Mouse (Mus musculus): ENCODE data around the gene Cyp24a1.
"Not testable (repeated sequence)": the region's sequence is repeated elsewhere in the genome, so short reads cannot be mapped to it uniquely, and the experiment has no call there.

Cyp24a1 gene

DNA sequence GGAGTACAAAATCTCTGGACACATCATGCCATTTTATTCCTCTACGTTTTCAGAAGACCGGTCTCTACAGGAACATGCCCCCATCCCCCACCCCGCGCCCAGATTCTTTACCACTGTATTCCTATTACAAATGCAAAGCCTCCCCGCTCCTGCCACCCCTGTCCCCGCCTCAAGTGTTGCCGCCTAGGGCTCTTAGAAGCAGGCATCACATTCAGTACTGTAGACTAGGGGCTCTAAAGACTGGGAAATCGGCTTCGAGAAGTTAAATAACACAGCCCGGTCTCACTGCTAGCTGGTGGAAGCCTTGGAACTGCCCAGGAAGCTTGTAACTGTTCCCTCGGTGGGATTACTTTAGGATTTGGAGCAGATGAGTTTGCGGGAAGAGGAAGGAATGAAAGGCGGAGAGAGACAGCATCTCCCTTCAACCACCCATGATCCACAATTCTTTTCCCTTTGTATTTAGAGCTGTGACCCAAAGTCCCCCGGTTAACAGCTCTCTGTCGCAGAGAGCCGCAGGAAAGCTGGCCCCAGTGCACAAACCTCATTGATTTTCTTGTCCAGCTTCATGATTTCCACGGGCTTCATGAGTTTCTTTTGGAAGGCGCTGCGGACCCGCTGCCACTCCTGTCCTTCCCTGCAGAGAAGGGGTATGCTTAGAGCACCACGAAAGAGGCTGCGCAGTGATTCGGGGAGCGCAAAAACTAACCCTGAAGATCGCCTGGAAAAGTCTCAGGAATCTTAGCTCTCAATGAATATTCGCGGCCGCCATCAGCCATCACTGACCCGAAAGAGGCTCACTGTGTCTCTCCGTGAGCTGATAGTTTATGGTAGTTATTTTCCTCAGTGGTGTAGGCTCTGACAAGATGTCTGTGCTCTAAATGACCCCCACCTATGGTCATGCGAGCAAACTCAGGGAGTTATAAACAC, 1.9 kb downstream of the Cyp24a1 start:
- DNase-seq: peak; percentile 27

DNA sequence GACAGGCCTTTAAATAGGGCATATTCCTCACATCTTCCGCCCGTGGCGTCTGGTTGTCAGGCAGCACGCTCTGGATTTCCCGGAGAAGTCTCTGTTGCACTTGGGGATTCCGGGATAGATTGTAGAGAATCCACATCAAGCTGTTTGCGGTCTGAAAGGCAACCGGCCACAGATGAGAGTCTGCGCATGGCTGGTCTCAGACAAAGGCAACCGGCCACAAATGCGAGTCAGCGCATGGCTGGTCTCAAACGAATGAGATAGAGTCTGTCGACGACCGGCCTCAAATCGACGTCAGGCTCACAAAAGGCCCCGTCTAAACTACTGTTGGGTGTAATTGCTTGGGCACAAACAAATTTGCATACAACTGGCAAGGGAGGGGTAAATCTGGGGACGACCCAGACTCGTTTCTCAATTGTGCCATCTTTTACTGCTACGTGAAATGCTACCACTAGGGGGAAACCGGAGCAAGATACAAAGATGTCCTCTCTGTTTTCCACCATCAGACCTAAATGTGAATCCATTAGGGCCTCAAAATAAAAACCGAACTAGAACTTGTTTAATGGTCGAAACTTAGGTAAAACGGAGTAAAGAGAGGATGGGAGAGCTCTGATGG, 8.9 kb downstream of the Cyp24a1 start:
- peak; percentile 82 for DNase-seq

DNA sequence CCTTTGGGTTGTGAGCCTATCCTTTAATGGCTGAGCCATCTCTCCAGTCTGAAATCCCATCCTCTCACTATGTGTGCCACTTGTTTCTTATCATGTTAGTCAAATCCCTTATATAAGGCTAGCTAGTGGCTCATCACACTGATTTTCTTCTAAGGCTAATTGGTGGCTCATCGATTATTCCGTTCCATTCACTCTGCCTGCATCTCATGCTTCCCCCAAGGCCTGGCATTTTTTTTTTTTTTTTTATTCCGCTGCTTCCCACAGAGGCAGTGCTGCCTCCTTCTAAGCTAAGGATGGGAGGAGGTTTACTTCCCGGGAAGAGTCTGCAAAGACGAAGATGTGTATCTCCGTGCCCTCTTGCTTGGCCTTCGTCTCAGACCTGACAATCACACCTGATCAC, 9.7 kb downstream of the Cyp24a1 start:
- peak; percentile 68 for DNase-seq

DNA sequence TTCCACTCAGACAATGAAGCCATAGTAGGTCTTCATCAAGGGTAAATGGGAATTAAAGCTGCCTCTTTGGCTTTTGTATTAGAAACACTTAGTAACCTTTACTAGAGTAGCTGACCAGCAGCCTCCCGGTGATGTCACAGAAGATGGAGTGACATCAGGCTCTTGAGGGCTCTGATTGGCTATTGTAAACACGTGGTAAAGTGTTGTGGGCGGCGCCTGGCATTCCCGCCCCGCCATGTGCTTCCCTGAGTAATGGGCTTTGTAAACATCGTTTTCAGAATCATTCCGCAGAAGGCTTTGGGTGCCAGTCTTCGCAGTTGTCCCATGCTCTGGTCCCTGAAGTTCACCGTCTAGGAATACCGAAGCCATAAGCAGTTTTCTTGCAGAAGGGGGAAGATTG, 13.0 kb downstream of the Cyp24a1 start:
- DNase-seq: no peak

DNA sequence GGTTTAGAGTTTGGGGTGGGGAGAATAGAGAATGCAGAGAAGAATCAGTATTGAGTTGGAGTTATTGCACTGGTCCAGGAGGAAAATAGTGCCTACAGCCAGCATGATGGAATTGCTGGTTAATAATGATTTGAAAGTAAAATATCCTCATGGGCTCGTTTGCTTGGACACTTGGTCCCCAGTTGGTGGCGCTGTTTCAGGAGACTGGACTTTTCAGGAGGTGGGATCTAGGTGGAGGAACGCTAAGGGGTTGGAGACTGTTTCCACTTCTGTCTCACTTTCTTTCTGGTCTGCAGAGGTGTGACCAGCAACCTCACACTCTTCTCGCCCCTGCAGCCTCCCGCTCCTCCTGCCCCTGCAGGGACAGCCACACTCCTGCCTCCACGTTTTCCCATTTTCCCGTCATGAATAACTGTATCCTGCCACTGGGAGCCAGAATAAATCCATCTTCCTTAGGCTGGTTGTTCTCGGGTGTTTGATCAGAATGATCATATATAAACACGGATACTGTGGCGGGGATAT, 14.9 kb downstream of the Cyp24a1 start:
- no peak for DNase-seq

DNA sequence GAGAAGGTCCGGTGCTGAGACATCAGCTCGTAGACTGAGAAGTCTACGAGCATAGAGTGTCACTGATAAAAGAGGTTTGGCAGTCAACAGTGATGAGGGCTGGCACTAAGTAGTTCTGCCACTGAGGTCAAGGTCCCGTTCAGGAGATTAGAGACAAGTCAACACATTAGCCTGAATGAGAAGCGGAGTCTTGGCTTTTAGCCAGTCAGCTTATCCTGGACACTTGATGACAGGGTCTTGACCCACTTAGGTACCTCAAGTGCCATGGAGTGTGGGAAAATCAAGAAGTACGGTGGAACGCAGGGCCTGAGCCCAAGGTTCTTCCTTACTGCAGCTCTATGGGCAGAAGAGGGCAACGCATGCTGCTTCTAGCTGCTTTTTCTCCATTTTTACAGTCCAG, 20.3 kb downstream of the Cyp24a1 start:
- peak; percentile 56 for DNase-seq

DNA sequence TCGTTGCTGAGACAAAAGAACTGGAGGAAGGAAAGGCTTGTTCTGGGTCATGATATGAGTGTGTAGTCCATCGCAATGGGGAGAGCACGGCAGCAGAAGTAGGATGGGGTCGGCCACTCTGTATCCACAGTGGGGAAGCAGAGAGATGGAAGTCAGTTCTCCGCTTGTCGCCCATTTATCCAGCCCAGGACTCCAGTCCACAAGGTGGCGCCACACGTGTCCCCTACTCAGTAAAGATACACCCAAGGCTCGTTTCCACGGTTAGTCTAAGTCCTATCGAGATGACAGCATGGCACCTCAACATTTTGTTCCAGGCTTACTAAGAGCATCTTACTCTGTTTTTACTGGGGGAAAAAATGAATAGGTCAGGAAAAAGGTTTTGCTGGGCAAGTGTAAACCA, 20.7 kb downstream of the Cyp24a1 start:
- peak; percentile 32 for DNase-seq

DNA sequence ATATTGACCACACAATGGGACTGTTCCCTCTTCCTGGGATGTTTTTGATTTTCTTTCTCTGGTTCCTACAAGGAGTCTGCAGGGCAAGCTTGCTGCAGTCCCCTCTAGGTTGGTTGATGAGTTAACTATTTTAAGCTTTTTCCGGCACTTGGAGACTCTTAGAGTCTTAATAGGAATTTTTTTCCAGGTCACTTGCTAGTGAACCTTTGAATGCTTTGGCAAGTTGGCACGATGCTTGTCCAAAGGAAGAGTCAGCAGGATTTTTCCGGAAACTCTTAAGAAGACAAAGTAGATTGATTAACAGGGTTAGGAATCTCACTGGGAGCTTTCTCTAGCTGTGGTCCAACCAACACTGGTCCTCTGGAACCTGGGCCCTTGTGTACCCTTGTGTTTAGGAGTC, 21.8 kb downstream of the Cyp24a1 start:
- no peak for DNase-seq

DNA sequence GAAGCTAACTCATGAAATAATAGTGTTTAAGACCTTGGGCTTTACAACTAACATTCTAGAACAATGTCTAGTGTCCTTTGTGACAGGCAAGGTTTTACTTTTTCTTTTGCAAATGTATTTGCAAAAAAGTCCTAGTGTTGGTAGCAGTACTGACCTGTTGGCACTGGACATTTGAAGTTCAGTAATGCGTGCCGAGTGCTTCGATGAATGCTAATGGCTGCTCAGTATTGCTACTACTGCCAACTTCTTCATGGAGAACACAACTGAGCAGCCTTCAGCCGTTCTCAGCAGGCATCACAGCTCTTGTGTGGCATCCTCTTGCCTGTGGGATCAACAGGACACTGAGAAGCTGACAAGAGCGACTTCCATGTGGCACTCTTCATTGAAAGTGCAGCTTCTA, 22.8 kb downstream of the Cyp24a1 start:
- no peak for DNase-seq

DNA sequence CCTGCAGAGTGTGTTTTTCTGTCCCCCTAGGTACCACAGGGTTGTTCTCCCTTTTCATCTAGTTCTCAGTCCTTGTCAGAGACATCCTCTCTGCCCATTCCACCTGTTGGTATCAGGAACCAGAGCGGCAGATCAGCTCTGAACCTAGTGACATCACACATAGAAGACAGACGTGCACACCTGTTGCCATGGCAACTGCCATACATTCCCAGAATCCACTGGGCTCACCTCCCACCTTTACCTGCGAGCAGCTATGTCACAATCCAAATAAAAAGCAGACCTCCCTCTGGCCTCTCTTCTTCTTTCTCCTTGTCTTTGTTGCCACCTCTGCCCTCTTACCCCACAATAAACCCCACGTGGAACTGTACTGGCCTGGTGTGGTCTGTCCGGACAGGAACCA, 26.4 kb downstream of the Cyp24a1 start:
- no peak for DNase-seq

DNA sequence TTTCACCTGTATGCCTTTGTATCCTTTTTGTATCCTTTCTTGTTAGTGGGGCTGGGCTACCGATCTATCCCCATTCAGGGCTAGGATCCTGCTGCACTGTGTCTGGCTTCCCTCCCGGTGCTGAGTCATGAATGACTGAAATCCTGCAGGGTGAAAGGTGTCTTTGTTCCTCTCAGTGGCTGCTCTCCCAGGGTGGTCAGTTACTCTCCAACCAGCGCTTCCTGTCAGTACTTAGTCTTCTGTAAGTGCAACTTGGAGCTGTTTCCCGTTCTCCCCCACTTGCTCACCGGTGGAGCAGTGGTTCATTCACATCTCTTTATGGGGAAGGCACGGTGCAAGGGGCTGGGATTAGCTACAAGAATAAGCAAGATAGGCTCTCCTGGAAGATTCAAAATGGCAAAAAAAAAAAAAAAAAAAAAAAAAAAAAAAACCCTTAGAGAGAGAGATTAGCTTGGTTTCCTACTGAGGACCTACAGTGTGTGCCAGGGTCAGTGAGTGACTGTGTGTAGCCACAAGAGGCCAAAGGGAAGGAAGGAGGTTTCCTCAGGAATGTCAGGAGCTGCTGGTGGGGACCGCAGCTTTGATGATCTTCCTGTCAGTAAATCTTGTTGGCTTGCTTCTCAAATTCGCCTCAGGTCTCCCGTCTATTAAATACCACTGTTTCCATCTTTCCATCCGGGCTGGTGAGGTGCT, 27.2 kb downstream of the Cyp24a1 start:
- DNase-seq: peak; percentile 62

DNA sequence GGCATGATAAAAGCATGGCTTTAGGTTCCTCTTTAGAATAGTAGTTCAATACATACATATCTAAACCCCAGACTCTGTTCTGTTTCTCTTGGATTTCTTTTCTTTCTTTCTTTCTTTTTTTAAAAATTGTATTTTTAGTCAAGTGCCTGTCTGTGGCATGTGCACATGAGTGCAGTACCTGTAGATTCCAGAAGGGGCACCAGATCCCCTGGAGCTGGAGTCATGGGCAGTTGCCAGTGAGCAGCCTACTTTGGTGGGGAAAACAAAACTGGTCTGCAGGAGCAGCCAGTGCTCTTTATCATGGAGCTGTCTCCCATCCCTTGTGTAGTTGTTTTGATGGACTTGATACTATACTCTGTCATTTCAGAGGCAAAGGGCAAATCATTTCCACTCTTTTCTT, 28.9 kb downstream of the Cyp24a1 start:
- peak; percentile 33 for DNase-seq

DNA sequence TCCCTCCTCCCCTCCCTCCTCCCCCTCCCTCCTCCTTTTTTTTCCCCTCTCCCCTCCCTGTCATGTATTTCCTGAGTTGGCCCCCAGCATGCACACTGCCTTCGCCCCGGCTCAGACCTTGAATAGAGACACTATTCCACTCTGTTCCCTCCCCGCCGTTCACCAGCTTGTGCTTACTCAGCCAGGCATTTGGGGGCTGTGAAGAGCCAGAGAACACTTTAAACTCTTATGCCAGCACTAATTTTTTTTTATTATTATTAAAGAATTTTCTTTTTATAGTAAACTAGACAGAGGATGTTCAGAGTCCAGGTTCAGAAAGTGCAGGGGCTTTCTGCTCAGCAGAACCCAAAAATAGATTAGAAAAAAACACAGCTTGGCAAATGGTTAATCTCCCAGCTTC, 32.1 kb downstream of the Cyp24a1 start:
- no peak for DNase-seq

DNA sequence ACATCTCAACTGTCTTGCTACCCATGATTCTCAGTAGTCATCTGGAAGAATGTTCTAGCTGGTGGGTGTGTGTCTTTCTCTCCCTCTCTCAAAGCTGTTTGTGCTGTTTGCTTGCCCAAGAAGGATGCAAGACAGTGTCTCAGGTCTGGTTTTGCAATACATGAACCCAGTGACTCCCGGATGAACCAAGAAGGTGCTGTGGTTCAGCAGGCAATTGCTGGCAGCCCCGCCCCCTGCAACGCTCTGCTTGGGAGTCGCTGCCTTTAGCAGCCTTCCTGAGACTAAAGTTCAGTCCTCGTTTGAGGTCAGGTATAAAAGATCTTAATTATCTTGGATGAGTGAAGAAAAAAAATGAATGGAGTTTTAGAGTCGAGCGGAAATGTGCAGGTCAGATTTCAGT, 35.3 kb downstream of the Cyp24a1 start:
- DNase-seq: no peak

DNA sequence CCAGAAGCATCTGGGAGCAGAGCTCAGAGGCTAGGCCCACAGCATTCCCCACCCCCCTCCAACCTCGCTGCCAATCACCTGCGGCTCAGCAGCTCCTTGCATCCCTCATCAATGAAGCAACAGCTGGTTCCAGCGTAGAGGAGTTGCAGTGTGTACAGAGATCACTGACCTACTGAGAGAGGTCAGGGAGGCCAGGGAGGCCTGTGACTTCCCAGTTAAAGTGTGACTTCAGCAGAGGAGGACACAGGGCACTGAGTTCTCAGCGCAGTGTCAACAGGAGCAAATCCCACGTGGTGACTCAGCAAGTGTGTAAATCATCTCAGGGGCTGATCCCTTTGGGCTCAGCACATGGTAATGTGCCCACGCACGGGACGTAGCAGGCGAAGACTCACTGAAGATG, 37.1 kb downstream of the Cyp24a1 start:
- no peak for DNase-seq

DNA sequence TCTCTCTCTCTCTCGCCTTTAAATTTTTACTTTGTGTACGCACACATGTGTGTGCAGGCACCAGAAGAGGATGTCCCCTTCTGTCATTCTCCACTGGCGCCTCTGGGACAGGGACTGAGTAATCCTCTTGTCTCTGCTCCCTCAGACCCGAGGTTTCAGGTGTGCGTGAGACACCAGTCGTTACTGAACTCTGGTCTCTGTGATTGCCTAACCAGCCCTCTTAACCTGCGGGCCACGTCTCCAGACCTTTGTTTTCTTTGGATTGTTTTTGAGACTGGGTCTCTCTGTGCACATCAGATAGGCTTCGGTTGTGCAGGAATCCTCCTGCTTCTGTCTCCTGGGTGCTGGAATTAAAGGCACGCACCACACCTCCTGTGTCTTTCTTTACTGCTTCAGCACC, 37.8 kb downstream of the Cyp24a1 start:
- DNase-seq: no peak

DNA sequence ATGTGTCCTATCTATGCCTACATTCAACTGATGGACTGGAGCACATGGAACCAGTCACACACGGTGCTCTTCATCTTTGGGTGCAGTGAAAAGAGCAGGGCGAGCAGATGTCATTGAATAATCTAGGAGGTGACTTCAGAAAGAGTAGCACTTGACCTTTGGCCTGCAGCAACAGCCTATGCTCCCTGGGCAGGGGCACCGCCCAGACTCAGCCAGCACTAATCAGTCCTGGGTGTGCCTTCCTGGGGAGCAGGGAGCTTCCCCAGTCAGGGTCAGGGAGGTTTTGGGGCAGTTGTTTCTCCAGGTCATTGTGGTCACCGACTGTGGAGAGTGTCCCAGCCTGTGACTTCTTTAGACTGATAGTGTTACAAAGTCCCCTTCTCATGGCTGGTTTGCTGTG, 43.1 kb downstream of the Cyp24a1 start:
- not testable (repeated sequence) for DNase-seq

DNA sequence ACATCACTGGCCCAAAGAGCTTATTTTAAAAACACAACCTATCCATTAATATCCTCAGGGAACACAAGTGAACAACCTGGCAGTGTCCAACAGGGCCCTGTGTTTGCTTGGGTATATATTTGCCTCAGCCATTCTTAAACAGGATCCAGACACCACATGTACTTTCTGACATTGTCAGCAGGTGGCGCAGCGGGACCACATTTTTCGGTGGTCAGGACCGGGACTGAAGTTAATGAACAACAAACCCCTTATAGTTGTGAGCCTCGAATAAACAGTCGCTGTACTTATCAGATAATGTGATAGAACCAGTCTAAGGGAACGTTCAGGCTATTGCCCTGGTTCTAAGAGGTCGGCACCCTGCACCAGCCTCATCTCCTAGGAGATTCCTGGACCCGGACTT, 46.0 kb downstream of the Cyp24a1 start:
- DNase-seq: peak; percentile 86

DNA sequence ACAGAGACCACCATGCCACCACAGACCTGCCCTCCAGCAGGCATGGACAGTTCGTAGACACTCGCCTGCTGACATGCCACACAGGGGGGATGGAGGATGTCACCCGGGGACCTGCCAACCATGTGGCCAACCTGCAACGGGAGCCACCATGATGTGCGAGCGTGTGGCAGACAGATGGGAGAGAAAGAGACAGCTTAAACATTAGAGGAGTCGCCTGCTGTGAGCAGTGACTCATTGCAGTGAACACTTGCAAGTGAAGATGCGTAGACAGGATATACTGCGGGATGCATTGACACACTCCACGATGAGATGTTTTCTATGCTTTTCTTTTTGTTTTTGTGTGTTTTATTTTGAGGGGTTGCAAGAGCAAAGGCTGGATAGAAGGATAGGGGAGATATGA, 49.3 kb downstream of the Cyp24a1 start:
- DNase-seq: no peak

DNA sequence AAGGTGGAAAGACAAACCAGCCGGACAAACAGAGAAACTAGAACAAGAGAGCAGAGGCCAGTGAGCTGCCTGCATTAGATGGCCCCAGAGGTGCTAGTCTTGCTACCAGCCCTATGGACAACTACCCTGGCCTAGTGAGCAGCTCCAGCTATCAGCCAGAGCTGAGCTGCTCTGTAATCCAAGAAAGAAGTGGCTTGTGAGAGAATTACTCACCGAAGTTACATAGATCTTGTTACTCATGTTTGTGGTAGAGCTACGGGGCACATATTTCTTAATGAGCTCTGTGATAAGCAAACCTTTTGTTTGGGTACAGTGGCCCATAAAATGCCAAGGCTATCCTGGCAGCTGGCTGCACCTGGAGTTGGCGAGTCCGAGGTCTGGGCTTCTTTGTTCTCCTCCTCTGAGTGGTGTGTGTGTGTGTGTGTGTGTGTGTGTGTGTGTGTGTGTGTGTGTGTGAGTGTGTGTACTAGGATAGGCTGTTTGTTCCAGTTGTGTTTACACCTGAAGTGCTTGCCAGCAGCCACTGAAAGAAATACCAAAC, 50.0 kb downstream of the Cyp24a1 start:
- peak; percentile 83 for DNase-seq

DNA sequence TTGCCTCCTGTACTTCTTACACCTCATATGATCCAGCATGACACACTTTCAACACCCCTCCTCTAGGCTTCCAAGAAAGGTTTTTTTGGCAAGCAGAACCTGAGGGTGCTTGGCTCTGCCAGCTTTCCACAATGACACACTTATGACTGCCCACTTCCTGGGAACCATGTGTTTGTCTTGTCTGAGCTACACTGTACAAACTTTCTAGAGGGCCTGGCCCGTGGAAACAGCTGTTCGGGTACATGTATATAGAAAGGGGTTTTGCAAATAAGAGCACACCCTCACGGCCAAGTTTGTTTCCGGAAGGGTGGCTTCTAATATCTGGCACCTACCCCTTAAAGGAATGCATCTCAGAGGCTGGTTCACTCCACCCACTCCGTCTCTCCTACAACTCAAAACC, 51.1 kb downstream of the Cyp24a1 start:
- DNase-seq: no peak

DNA sequence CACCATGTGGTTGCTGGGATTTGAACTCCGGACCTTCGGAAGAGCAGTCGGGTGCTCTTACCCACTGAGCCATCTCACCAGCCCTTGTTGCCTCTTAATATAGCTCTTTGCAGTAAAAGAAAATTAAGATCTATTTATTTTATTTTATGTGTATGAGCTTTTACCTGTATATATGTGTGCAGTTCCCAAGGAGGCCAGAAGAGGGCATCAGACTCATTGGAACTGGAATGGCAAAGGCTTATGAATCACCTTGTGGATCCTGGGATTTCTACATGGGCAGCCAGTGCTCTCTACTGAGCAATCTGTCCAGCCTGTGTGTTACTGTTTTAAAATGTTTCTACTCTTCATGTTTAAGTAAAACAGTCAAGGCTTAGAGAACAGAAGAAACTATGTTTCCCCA, 54.4 kb downstream of the Cyp24a1 start:
- peak; percentile 46 for DNase-seq

DNA sequence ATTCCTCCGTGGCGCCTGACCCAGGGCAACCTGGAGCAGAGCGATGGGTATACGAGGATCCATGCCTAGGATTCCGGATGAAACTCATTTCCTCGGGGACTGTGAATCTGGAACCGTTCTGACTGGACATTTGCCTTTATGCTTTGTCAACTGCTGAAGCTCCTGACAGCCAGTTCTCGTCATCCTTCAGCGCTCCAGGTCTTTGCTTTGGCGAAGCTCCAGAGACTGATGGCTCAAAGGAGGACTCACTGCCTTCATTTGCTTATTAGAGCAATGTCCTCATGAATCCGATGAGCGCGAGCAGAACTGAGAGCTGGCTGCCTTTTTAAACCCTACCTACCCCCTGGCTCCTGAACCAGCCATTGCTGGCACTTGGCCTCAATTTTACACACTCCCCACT, 58.2 kb downstream of the Cyp24a1 start:
- DNase-seq: peak; percentile 46

Measured in retina, postnatal 1 day (tissue).